Mouse (Mus musculus) naive thymus-derived CD4-positive, alpha-beta T cell, adult 5 months (primary cell): ENCODE data around the gene Napepld. TPM values are rescaled to one million over a fixed set of nuclear protein-coding genes. Genes with fewer than 3 reads are reported as not detected.

Experiments
- polyA plus RNA-seq: library from polyadenylated mRNA; unstranded; fragments of 100-300 nt; shearing (Covaris generic); gene quantifications from one replicate; pipeline ENCODE4 v1.2.1, GENCODE M21; 2017

Gene Napepld
- polyA plus RNA-seq = 1.4 TPM

GRCm38 (mm10) chr5:21701351-21702008 is at the start of gene Napepld:
Napepld (minus strand) TSS chr5:21701396.

GRCm38 (mm10) chr5:21736956-21737585 is 35.9 kb upstream of the Napepld start, which contains the start of gene Pmpcb:
Pmpcb (plus strand) TSS chr5:21737141.

GRCm38 (mm10) chr5:21645439-21646132 is 55.6 kb downstream of the Napepld start, which contains the start of the genes Fbxl13 and Armc10:
Fbxl13 (minus strand) TSS chr5:21645634.
Armc10 (plus strand) TSS chr5:21645813.

Other genes starting within 250 kb of the Napepld start
- gene Lrrc17, start 157.8 kb downstream of the Napepld start, polyA plus RNA-seq = not detected
- gene Fbxl13, start 55.8 kb downstream of the Napepld start, polyA plus RNA-seq = not detected
- gene Armc10, start 55.6 kb downstream of the Napepld start, polyA plus RNA-seq = 23.9 TPM
- gene Pmpcb, start 35.7 kb upstream of the Napepld start, polyA plus RNA-seq = 39.7 TPM
- gene Dnajc2, start 83.9 kb upstream of the Napepld start, polyA plus RNA-seq = 70.6 TPM
- 91.2 TPM for gene Psmc2, start 83.9 kb upstream of the Napepld start, polyA plus RNA-seq
- gene Slc26a5, start 164.2 kb upstream of the Napepld start, polyA plus RNA-seq = not detected